ENCODE assay signal across 23 mouse cellular contexts in the genomic region with DNA sequence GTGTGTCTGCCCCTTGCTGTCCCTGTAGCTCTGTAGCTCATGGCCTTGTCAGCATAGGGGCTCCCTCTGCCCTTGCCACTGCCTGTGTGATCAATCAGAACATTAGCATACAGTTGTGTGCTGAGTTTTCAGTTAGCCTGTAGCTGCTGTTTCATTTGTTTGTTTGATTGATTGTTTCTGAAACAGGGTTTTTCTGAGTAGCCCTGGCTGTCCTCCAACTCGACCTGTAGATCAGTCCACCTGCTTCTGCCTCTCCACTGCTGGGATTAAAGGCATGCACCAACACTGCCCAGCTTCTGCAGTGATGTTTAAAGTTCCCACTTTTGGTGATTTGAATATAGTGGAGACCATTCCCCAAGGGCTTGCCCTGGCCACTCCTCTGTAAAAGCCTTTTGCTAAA.
"Had no signal": no experiment of that assay in that cellular context is flagged by ENCODE, and none has a peak within 500 bp of the region (broad histone marks: within the 10 kb centered on the region; RNA-seq: fewer than 3 reads in every experiment).

No protein-coding gene starts in this region.

- H3K4me2 ChIP-seq: kidney, embryonic 15.5 days; lung, embryonic 15.5 days; midbrain, embryonic 11.5 days; midbrain, embryonic 15.5 days; neural tube, embryonic 12.5 days; neural tube, embryonic 15.5 days had no signal

- H3K9ac ChIP-seq: kidney, embryonic 15.5 days; lung, embryonic 15.5 days; midbrain, embryonic 15.5 days; neural tube, embryonic 12.5 days; neural tube, embryonic 15.5 days had no signal

- H3K27me3 ChIP-seq: kidney, embryonic 15.5 days; lung, embryonic 15.5 days; midbrain, embryonic 15.5 days; neural tube, embryonic 12.5 days; neural tube, embryonic 15.5 days had no signal

- DNase-seq: kidney, adult 2 months; kidney, postnatal 10 days; kidney, postnatal 4 days; layer of hippocampus, adult 9-11 months; layer of hippocampus, postnatal 36 days; lung, adult 18-20 months; lung, postnatal 10 days; lung, postnatal 36 days; right cerebral cortex, adult 18-20 months; right cerebral cortex, postnatal 14 days; right cerebral cortex, postnatal 4 days; thymus, adult 2 months; thymus, postnatal 14 days had no signal

- H3K9me3 ChIP-seq: kidney, embryonic 15.5 days; lung, embryonic 15.5 days; megakaryocyte, embryonic 14.5 days; midbrain, embryonic 15.5 days; neural tube, embryonic 12.5 days; neural tube, embryonic 15.5 days had no signal

- H3K4me3 ChIP-seq: kidney, embryonic 15.5 days; left cerebral cortex, adult 2 months; lung, embryonic 15.5 days; megakaryocyte, embryonic 14.5 days; midbrain, embryonic 15.5 days; neural tube, embryonic 12.5 days; neural tube, embryonic 15.5 days had no signal

- H3K27ac ChIP-seq: kidney, embryonic 15.5 days; left cerebral cortex, adult 2 months; lung, embryonic 15.5 days; midbrain, embryonic 15.5 days; neural tube, embryonic 12.5 days; neural tube, embryonic 15.5 days; stomach, postnatal 0 days had no signal

- ATAC-seq: intestine, postnatal 0 days; midbrain, embryonic 15.5 days had no signal

- H3K36me3 ChIP-seq: kidney, embryonic 15.5 days; lung, embryonic 15.5 days; midbrain, embryonic 15.5 days; neural tube, embryonic 12.5 days; neural tube, embryonic 15.5 days had no signal
